Mouse (Mus musculus) kidney, postnatal 4 days (tissue): Measurements from ENCODE around the gene Foxp3.

Experiments
- DNase-seq, 2 experiments: peaks; one replicate each; pipeline ENCODE4 v3.0.0; 2021; ENCODE audit warnings: mixed read lengths in 2 of 2

The Foxp3 gene

GRCm38 (mm10) chrX:7573176-7574086, at the start of gene Foxp3:
Foxp3 (plus strand) TSS chrX:7573644.
- peak; percentile 62 to 79 for DNase-seq

GRCm38 (mm10) chrX:7524961-7525360, 48.5 kb upstream of the Foxp3 start:
- no peak for DNase-seq

- no peak for DNase-seq
Observed at GRCm38 (mm10) chrX:7553474-7553873, 20.0 kb upstream of the Foxp3 start.

- no peak for DNase-seq
Observed at GRCm38 (mm10) chrX:7563076-7563475, 10.4 kb upstream of the Foxp3 start.

- DNase-seq: no peak
Observed at GRCm38 (mm10) chrX:7566352-7566751, 7.1 kb upstream of the Foxp3 start.

- no peak for DNase-seq
Observed at GRCm38 (mm10) chrX:7567491-7567890, 6.0 kb upstream of the Foxp3 start.

- DNase-seq: no peak
Observed at GRCm38 (mm10) chrX:7570481-7571175, 2.8 kb upstream of the Foxp3 start.

- no peak for DNase-seq
Observed at GRCm38 (mm10) chrX:7571565-7572136, 1.8 kb upstream of the Foxp3 start.

GRCm38 (mm10) chrX:7572466-7572865, 978 bp upstream of the Foxp3 start:
- no peak for DNase-seq

- peak; percentile 93 to 96 for DNase-seq
Observed at GRCm38 (mm10) chrX:7574087-7574884, 842 bp downstream of the Foxp3 start, which contains the start of gene Ppp1r3f. Ppp1r3f (minus strand) TSS chrX:7574283.

- no peak for DNase-seq
Observed at GRCm38 (mm10) chrX:7574885-7575231, 1.4 kb downstream of the Foxp3 start.

GRCm38 (mm10) chrX:7581151-7581550, 7.7 kb downstream of the Foxp3 start:
- DNase-seq: no peak

- no peak for DNase-seq
Observed at GRCm38 (mm10) chrX:7583881-7584280, 10.4 kb downstream of the Foxp3 start.

GRCm38 (mm10) chrX:7586356-7586755, 12.9 kb downstream of the Foxp3 start:
- DNase-seq: no peak

- no peak for DNase-seq
Observed at GRCm38 (mm10) chrX:7595371-7595770, 21.9 kb downstream of the Foxp3 start.

- no peak for DNase-seq
Observed at GRCm38 (mm10) chrX:7604004-7604403, 30.6 kb downstream of the Foxp3 start.

- peak; percentile 84 to 90 for DNase-seq
Observed at GRCm38 (mm10) chrX:7604879-7605574, 31.6 kb downstream of the Foxp3 start, which contains the start of gene Ccdc22. Ccdc22 (minus strand) TSS chrX:7605517.

- DNase-seq: no peak
Observed at GRCm38 (mm10) chrX:7605575-7605941, 32.1 kb downstream of the Foxp3 start.

- DNase-seq: no peak
Observed at GRCm38 (mm10) chrX:7606783-7607182, 33.3 kb downstream of the Foxp3 start, which contains the start of gene Cacna1f. Cacna1f (plus strand) TSS chrX:7607083.

GRCm38 (mm10) chrX:7610035-7610434, 36.6 kb downstream of the Foxp3 start:
- DNase-seq: no peak

GRCm38 (mm10) chrX:7610536-7611258, 37.3 kb downstream of the Foxp3 start:
- peak in 1 of 2 experiments; percentile 8 for DNase-seq
